Mouse (Mus musculus) embryonic fibroblast, embryonic 13.5 days (primary cell): ENCODE measurements around the gene Gm973.
"Not testable (repeated sequence)": the region's sequence is repeated elsewhere in the genome, so short reads cannot be mapped to it uniquely, and the experiment has no call there.

Source experiments
- CTCF ChIP-seq: IDR thresholded peaks from 2 replicates; pipeline ENCODE4 v1.5.1; 2011; ENCODE audit warnings: mild to moderate bottlenecking, control low read depth, low read length, moderate library complexity, borderline replicate concordance; ENCODE audit not compliant: insufficient read depth
- POLR2A ChIP-seq: IDR thresholded peaks from 2 replicates; pipeline ENCODE4 v1.6.1; 2011; ENCODE audit warnings: low read depth, mild to moderate bottlenecking, control low read depth, low read length, moderate library complexity

GRCm38 (mm10) chr1:59630356-59630755 lies 114.3 kb downstream of the Gm973 start:
- TF ChIP-seq CTCF, POLR2A: not testable (repeated sequence)
